In the genomic region with DNA sequence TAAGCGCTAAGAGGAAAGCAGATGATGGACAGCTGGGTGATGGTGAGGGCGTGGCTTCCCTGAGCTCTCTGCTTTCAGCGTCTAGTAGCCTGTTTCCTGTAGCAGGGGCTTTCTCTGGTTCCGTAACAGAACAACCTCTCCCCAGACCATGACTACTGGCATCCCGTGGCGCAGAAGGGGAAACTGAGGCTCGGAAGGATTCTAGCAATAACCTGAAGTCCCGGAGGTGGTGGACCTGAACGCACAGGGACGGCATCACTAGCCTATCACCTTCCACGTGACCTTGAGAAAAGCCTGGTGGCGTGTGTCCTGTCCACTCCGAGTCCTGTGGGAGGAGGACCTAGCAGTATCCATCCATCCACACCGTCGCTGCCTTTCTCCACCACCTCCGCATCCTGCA, we compare ENCODE assay signal across 24 mouse cellular contexts.
DNase-seq lines count a peak whose midpoint lies in the region; ATAC-seq lines count a peak whose summit lies in the region.
"Had no signal": no experiment of that assay in that cellular context is flagged by ENCODE, and none has a peak within 500 bp of the region (broad histone marks: within the 10 kb centered on the region; RNA-seq: fewer than 3 reads in every experiment).

No protein-coding gene starts in this region.

- ATAC-seq in forebrain, embryonic 12.5 days (ENCODE audit: low FRiP score), result no peak
- no peak for ATAC-seq in forebrain, embryonic 11.5 days (replicated peaks; ENCODE audit: low FRiP score)
- ATAC-seq in midbrain, embryonic 11.5 days (ENCODE audit: low FRiP score), result no peak
- no peak for ATAC-seq in midbrain, embryonic 16.5 days
- ATAC-seq: inflammation-experienced regulatory T-cells, adult 6 months had no signal

- no peaks in the 10 kb centered on the region for H3K9me3 ChIP-seq in forebrain, embryonic 12.5 days
- H3K9me3 ChIP-seq in forebrain, embryonic 11.5 days (ENCODE audit: control insufficient read depth, low read length), result no peaks in the 10 kb centered on the region
- H3K9me3 ChIP-seq in midbrain, embryonic 11.5 days (ENCODE audit: control insufficient read depth, low read length), result no peaks in the 10 kb centered on the region
- H3K9me3 ChIP-seq in midbrain, embryonic 10.5 days (replicated peaks), result no peaks in the 10 kb centered on the region
- no peaks in the 10 kb centered on the region for H3K9me3 ChIP-seq in midbrain, embryonic 16.5 days (replicated peaks; ENCODE audit: control insufficient read depth, low read length, poor library complexity, severe bottlenecking)
- H3K9me3 ChIP-seq: embryonic facial prominence, embryonic 10.5 days; heart, embryonic 15.5 days; liver, embryonic 13.5 days; neural tube, embryonic 12.5 days; stomach, embryonic 15.5 days had no signal

- H3K36me3 ChIP-seq in forebrain, embryonic 12.5 days (replicated peaks), result no peaks in the 10 kb centered on the region
- H3K36me3 ChIP-seq in forebrain, embryonic 11.5 days (ENCODE audit: control insufficient read depth, insufficient read depth, low read length), result no peaks in the 10 kb centered on the region
- no peaks in the 10 kb centered on the region for H3K36me3 ChIP-seq in midbrain, embryonic 11.5 days (ENCODE audit: control insufficient read depth, insufficient read depth, low read length)
- no peaks in the 10 kb centered on the region for H3K36me3 ChIP-seq in midbrain, embryonic 10.5 days
- H3K36me3 ChIP-seq in midbrain, embryonic 16.5 days (ENCODE audit: control insufficient read depth, insufficient read depth, low read length), result no peaks in the 10 kb centered on the region
- H3K36me3 ChIP-seq: embryonic facial prominence, embryonic 10.5 days; heart, embryonic 15.5 days; liver, embryonic 13.5 days; neural tube, embryonic 12.5 days; stomach, embryonic 15.5 days had no signal

- H3K4me2 ChIP-seq in forebrain, embryonic 12.5 days, result no peak overlapping the region
- H3K4me2 ChIP-seq in forebrain, embryonic 11.5 days (ENCODE audit: low read depth, low read length, severe bottlenecking), result no peak overlapping the region
- no peak overlapping the region for H3K4me2 ChIP-seq in midbrain, embryonic 11.5 days
- H3K4me2 ChIP-seq in midbrain, embryonic 16.5 days (ENCODE audit: low read length), result no peak overlapping the region
- H3K4me2 ChIP-seq: heart, embryonic 15.5 days; liver, embryonic 13.5 days; lung, embryonic 14.5 days; neural tube, embryonic 12.5 days; stomach, embryonic 15.5 days had no signal

- no peak for DNase-seq in forebrain, embryonic 11.5 days (ENCODE audit: low spot score)
- DNase-seq in midbrain, embryonic 11.5 days (ENCODE audit: low spot score, missing footprints), result peak; percentile 60
- no peak for DNase-seq in midbrain, embryonic 10.5 days (ENCODE audit: low spot score)
- no peak for DNase-seq in cerebellum, adult 9-11 months
- no peak for DNase-seq in spleen, adult 18-20 months
- DNase-seq: adrenal gland, postnatal 14 days; cerebellum, postnatal 10 days; gastrocnemius, postnatal 14 days; heart, postnatal 36 days; kidney, adult 2 months; liver, embryonic 13.5 days; lung, embryonic 14.5 days; right cerebral cortex, adult 18-20 months; right cerebral cortex, postnatal 4 days; thymus, postnatal 36 days had no signal

- H3K27me3 ChIP-seq in forebrain, embryonic 12.5 days, result no peaks in the 10 kb centered on the region; the same call in 1 of the 2 replicates
- H3K27me3 ChIP-seq in forebrain, embryonic 11.5 days (ENCODE audit: control insufficient read depth, insufficient read depth, low read length), result no peaks in the 10 kb centered on the region
- no peaks in the 10 kb centered on the region for H3K27me3 ChIP-seq in midbrain, embryonic 11.5 days (ENCODE audit: control insufficient read depth, insufficient read depth, low read length)
- H3K27me3 ChIP-seq in midbrain, embryonic 10.5 days (ENCODE audit: low read depth, poor library complexity, severe bottlenecking), result peaks cover 34% of the 10 kb centered on the region
- no peaks in the 10 kb centered on the region for H3K27me3 ChIP-seq in midbrain, embryonic 16.5 days (ENCODE audit: control insufficient read depth, insufficient read depth, low read depth, low read length)
- H3K27me3 ChIP-seq: liver, embryonic 13.5 days; neural tube, embryonic 12.5 days; stomach, embryonic 15.5 days had no signal

- H3K4me3 ChIP-seq in forebrain, embryonic 12.5 days (replicated peaks), result no peak overlapping the region
- no peak overlapping the region for H3K4me3 ChIP-seq in forebrain, embryonic 11.5 days (ENCODE audit: low read depth, low read length)
- H3K4me3 ChIP-seq in midbrain, embryonic 11.5 days (ENCODE audit: low read depth, low read length), result no peak overlapping the region
- H3K4me3 ChIP-seq in midbrain, embryonic 10.5 days, result no peak overlapping the region
- no peak overlapping the region for H3K4me3 ChIP-seq in midbrain, embryonic 16.5 days (ENCODE audit: low read depth, low read length)
- H3K4me3 ChIP-seq: embryonic facial prominence, embryonic 10.5 days; heart, embryonic 15.5 days; left cerebral cortex, adult 2 months; liver, embryonic 13.5 days; neural tube, embryonic 12.5 days; stomach, embryonic 15.5 days had no signal

- 0 out of 2 replicates have a peak overlapping the region, but pooled peaks have one; percentile 31 for H3K27ac ChIP-seq in forebrain, embryonic 12.5 days
- H3K27ac ChIP-seq in forebrain, embryonic 11.5 days (ENCODE audit: low read depth, low read length), result no peak overlapping the region
- H3K27ac ChIP-seq in midbrain, embryonic 11.5 days (ENCODE audit: low read depth, low read length), result no peak overlapping the region
- no peak overlapping the region for H3K27ac ChIP-seq in midbrain, embryonic 10.5 days (replicated peaks)
- H3K27ac ChIP-seq in midbrain, embryonic 16.5 days (ENCODE audit: low read length), result peak overlapping the region; percentile 60
- H3K27ac ChIP-seq: embryonic facial prominence, embryonic 10.5 days; heart, embryonic 15.5 days; kidney, postnatal 0 days; left cerebral cortex, adult 2 months; liver, embryonic 13.5 days; neural tube, embryonic 12.5 days; stomach, embryonic 15.5 days had no signal

- WGBS in forebrain, embryonic 12.5 days, result 75% methylated on average over 16 of the region's 16 CpGs
- WGBS in forebrain, embryonic 11.5 days, result 85% methylated on average over 16 of the region's 16 CpGs
- 85% methylated on average over 16 of the region's 16 CpGs for WGBS in midbrain, embryonic 11.5 days
- 83% methylated on average over 16 of the region's 16 CpGs for WGBS in midbrain, embryonic 10.5 days
- WGBS in midbrain, embryonic 16.5 days, result 69% methylated on average over 16 of the region's 16 CpGs

- H3K9ac ChIP-seq in forebrain, embryonic 12.5 days, result no peak overlapping the region
- H3K9ac ChIP-seq in forebrain, embryonic 11.5 days (ENCODE audit: low read length), result no peak overlapping the region
- H3K9ac ChIP-seq in midbrain, embryonic 11.5 days (ENCODE audit: low read length), result no peak overlapping the region
- H3K9ac ChIP-seq in midbrain, embryonic 16.5 days (ENCODE audit: low read depth, low read length), result no peak overlapping the region
- H3K9ac ChIP-seq: heart, embryonic 15.5 days; liver, embryonic 13.5 days; lung, embryonic 14.5 days; neural tube, embryonic 12.5 days; stomach, embryonic 15.5 days had no signal

- peaks cover 42% of the 10 kb centered on the region for H3K4me1 ChIP-seq in forebrain, embryonic 12.5 days
- H3K4me1 ChIP-seq in forebrain, embryonic 11.5 days (replicated peaks; ENCODE audit: control insufficient read depth, insufficient read depth, low read length), result peaks cover 16% of the 10 kb centered on the region; the same call in 1 of the 2 replicates
- peaks cover 12% of the 10 kb centered on the region; the same call in 1 of the 2 replicates for H3K4me1 ChIP-seq in midbrain, embryonic 11.5 days (ENCODE audit: control insufficient read depth, insufficient read depth, low read length)
- H3K4me1 ChIP-seq in midbrain, embryonic 10.5 days, result peaks cover 30% of the 10 kb centered on the region
- peaks cover 31% of the 10 kb centered on the region for H3K4me1 ChIP-seq in midbrain, embryonic 16.5 days (ENCODE audit: control insufficient read depth, insufficient read depth, low read length)
- H3K4me1 ChIP-seq: heart, embryonic 15.5 days; liver, embryonic 13.5 days had no signal

Comparison
In these comparisons a context has a peak if more than half of its experiments do, and no peak if none do; other contexts are left out.
1. H3K27ac ChIP-seq: peak in forebrain, embryonic 12.5 days (single experiment) and midbrain, embryonic 16.5 days (single experiment); none in forebrain, embryonic 11.5 days (single experiment), midbrain, embryonic 11.5 days (single experiment) and midbrain, embryonic 10.5 days (single experiment).